Comparison of ENCODE assay signal across 17 mouse cellular contexts in the genomic region with DNA sequence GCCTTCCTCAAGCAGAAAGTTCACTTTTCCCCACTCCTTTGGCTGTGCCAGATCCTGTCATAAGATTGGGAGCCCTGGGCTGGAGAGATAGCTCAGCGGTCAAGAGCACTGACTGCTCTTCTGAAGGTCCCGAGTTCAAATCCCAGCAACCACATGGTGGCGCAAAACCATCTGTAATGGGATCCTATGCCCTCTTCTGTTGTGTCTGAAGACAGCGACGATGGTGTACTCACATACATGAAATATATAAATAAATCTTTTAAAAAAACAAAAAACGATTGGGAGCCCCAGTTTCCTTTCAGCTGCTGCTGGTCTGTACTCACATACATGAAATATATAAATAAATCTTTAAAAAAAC. TPM values are rescaled to one million over a fixed set of nuclear protein-coding genes. Genes with fewer than 3 reads are reported as not detected.
DNase-seq lines count a peak whose midpoint lies in the region; TF ChIP-seq lines count a peak whose summit lies in the region.
"Had no signal": no experiment of that assay in that cellular context is flagged by ENCODE, and none has a peak within 500 bp of the region (broad histone marks: within the 10 kb centered on the region; RNA-seq: fewer than 3 reads in every experiment).

No protein-coding gene starts in this region.

- intact Hi-C loops in gastrocnemius, adult 2 months (cut with DNase I): loop anchor here (2.0 kb wide), 1 partner anchor 66 kb away; no protein-coding TSS in a partner anchor
- intact Hi-C loops in gastrocnemius, postnatal 14 days (cut with DNase I; ENCODE audit: low total_unique reads): loop anchor here (5.0 kb wide), 1 partner anchor 63 kb away; no protein-coding TSS in a partner anchor
- intact Hi-C loops in left cerebral cortex, adult 2 months (cut with DNase I): no loop called here

- peak; percentile 36; the same call in 1 of the 2 replicates for TF ChIP-seq CTCF in gastrocnemius, adult 2 months (IDR thresholded peaks at IDR 0.05)
- peak; percentile 15 for TF ChIP-seq CTCF in left cerebral cortex, adult 2 months (IDR thresholded peaks at IDR 0.05)
- TF ChIP-seq CTCF in MEL (IDR thresholded peaks at IDR 0.05 in 2 of 3, conservative IDR thresholded peaks at IDR 0.05 in 1 of 3; ENCODE audit: control insufficient read depth in 1 of 3, insufficient read depth in 1 of 3, low read depth in 2 of 3, low read length in 3 of 3, poor library complexity in 1 of 3, severe bottlenecking in 1 of 3): peak in 2 of 3 experiments; percentile 10 to 18; a peak in 1 of 6 replicates

- no peaks in the 10 kb centered on the region for H3K79me2 ChIP-seq in MEL (ENCODE audit: control insufficient read depth, insufficient read depth, low read length, poor library complexity)

- no peak overlapping the region for H3K4me3 ChIP-seq in gastrocnemius, adult 2 months
- no peak overlapping the region for H3K4me3 ChIP-seq in left cerebral cortex, adult 2 months
- H3K4me3 ChIP-seq in MEL (ENCODE audit: control insufficient read depth in 1 of 2, insufficient read depth in 1 of 2, low read depth in 2 of 2, low read length in 2 of 2): no peak overlapping the region
- H3K4me3 ChIP-seq: heart, embryonic 10.5 days; intestine, embryonic 15.5 days; limb, embryonic 12.5 days; liver, embryonic 13.5 days; megakaryocyte, embryonic 14.5 days; midbrain, embryonic 13.5 days had no signal

- no peaks in the 10 kb centered on the region for H3K9me3 ChIP-seq in MEL (replicated peaks; ENCODE audit: insufficient read depth, low read length)
- H3K9me3 ChIP-seq: heart, embryonic 10.5 days; intestine, embryonic 15.5 days; limb, embryonic 12.5 days; liver, embryonic 13.5 days; megakaryocyte, embryonic 14.5 days; midbrain, embryonic 13.5 days had no signal

- H3K27me3 ChIP-seq in MEL (ENCODE audit: control insufficient read depth in 1 of 2, insufficient read depth in 2 of 2, low read length in 2 of 2): no peaks in the 10 kb centered on the region
- H3K27me3 ChIP-seq: intestine, embryonic 15.5 days; limb, embryonic 12.5 days; liver, embryonic 13.5 days; midbrain, embryonic 13.5 days had no signal

- no peak; the same call in 1 of the 2 replicates for TF ChIP-seq RAD21 in MEL (IDR thresholded peaks at IDR 0.05; ENCODE audit: low read depth, low read length)

- H3K36me3 ChIP-seq in MEL (ENCODE audit: control insufficient read depth in 1 of 2, insufficient read depth in 2 of 2, low read length in 2 of 2): no peaks in the 10 kb centered on the region
- H3K36me3 ChIP-seq: liver, embryonic 13.5 days had no signal

- H3K4me1 ChIP-seq in MEL (ENCODE audit: control insufficient read depth in 1 of 2, insufficient read depth in 2 of 2, low read length in 2 of 2): no peaks in the 10 kb centered on the region
- H3K4me1 ChIP-seq: heart, embryonic 10.5 days; intestine, embryonic 15.5 days; limb, embryonic 12.5 days; liver, embryonic 13.5 days; midbrain, embryonic 13.5 days had no signal

- TF ChIP-seq EP300 in MEL (IDR thresholded peaks at IDR 0.05; ENCODE audit: low read depth in 1 of 2, low read length in 2 of 2): no peak

- DNase-seq in gastrocnemius, adult 2 months: no peak
- no peak for DNase-seq in gastrocnemius, postnatal 14 days
- DNase-seq in left cerebral cortex, adult 2 months (ENCODE audit: extremely low spot score in 1 of 2, low spot score in 2 of 2): no peak
- no peak for DNase-seq in left cerebral cortex, adult 8-10 months (ENCODE audit: low spot score in 2 of 2)
- peak; percentile 75 for DNase-seq in 3T3-L1 (ENCODE audit: low read depth, low spot score)
- no peak for DNase-seq in MEL (ENCODE audit: low read depth, low spot score)
- DNase-seq in adrenal gland, postnatal 10 days: no peak
- DNase-seq: cerebellum, adult 11 months; heart, postnatal 4 days; liver, embryonic 13.5 days; lung, postnatal 14 days; thymus, adult 2 months had no signal

- H3K27ac ChIP-seq in gastrocnemius, adult 2 months: no peak overlapping the region; the same call in 1 of the 2 replicates
- H3K27ac ChIP-seq in left cerebral cortex, adult 2 months: no peak overlapping the region
- no peak overlapping the region for H3K27ac ChIP-seq in MEL (ENCODE audit: control insufficient read depth, low read depth, low read length)
- H3K27ac ChIP-seq: heart, embryonic 10.5 days; intestine, embryonic 15.5 days; limb, embryonic 12.5 days; liver, embryonic 13.5 days; midbrain, embryonic 13.5 days had no signal

- no peak for TF ChIP-seq POLR2A in MEL (IDR thresholded peaks at IDR 0.05; ENCODE audit: control insufficient read depth in 1 of 2, insufficient read depth in 1 of 2, low read depth in 1 of 2, low read length in 2 of 2, poor library complexity in 1 of 2)

- no peak overlapping the region for H3K9ac ChIP-seq in MEL (ENCODE audit: control insufficient read depth, low read depth, low read length, poor library complexity, severe bottlenecking)
- H3K9ac ChIP-seq: intestine, embryonic 15.5 days; limb, embryonic 12.5 days; liver, embryonic 13.5 days; midbrain, embryonic 13.5 days had no signal

TF ChIP-seq in MEL, 35 proteins besides CTCF, POLR2A, EP300 and RAD21:
- TF ChIP-seq GATA1 (IDR thresholded peaks at IDR 0.05; ENCODE audit: low read depth, low read length) (no peak), SIN3A (IDR thresholded peaks at IDR 0.05; ENCODE audit: low read length) (no peak), MAFK (IDR thresholded peaks at IDR 0.05; ENCODE audit: borderline replicate concordance, low read depth, low read length) (no peak), BHLHE40 (IDR thresholded peaks at IDR 0.05; ENCODE audit: borderline replicate concordance, low read depth, low read length) (no peak), ETS1 (IDR thresholded peaks at IDR 0.05; ENCODE audit: low read depth, low read length) (no peak)

RNA-seq across cellular contexts. Expression of a gene that starts 13.4 kb away (rescaled TPM):
- total RNA-seq in gastrocnemius, adult 2 months (2021): 100 to 1,000 TPM in 1 of 2 experiments, 10 to 100 TPM in 1; 99.5 to 121 TPM
- 10 to 100 TPM; 95.7 to 97.3 TPM for total RNA-seq in gastrocnemius, postnatal 14 days (2021)
- 100 to 1,000 TPM in 1 of 2 experiments, 10 to 100 TPM in 1; 96.4 to 101 TPM for total RNA-seq in left cerebral cortex, adult 2 months (2021)
- total RNA-seq in left cerebral cortex, adult 8-10 months (2022): 100 to 1,000 TPM; 107 to 109 (median 108) TPM
- total RNA-seq in MEL (2012; rRNA removed): 287 and 295 TPM in 2 replicates
- 100 to 1,000 TPM in 1 of 2 experiments, not detected in 1; 312 TPM for polyA plus RNA-seq in MEL (2012; ENCODE audit: insufficient read depth in 1 of 2, insufficient read length in 2 of 2, low read depth in 1 of 2, low replicate concordance in 2 of 2, missing spikeins in 1 of 2)
- total RNA-seq in adrenal gland, postnatal 10 days (2021): 100 to 1,000 TPM; 102 to 111 TPM

RNA-seq across cellular contexts. Expression of a gene that starts 40.9 kb away (rescaled TPM):
- total RNA-seq in gastrocnemius, adult 2 months (2021): 10 to 100 TPM; 10.5 to 14.8 TPM
- 10 to 100 TPM; 17.9 to 18.0 TPM for total RNA-seq in gastrocnemius, postnatal 14 days (2021)
- total RNA-seq in left cerebral cortex, adult 2 months (2021): 10 to 100 TPM in 1 of 2 experiments, 1 to 10 TPM in 1; 9.5 to 11.2 TPM
- total RNA-seq in left cerebral cortex, adult 8-10 months (2022): 10 to 100 TPM in 1 of 4 experiments, 1 to 10 TPM in 3; 5.9 to 11.1 (median 7.3) TPM
- total RNA-seq in MEL (2012; rRNA removed): 4.5 and 6.1 TPM in 2 replicates
- 10 to 100 TPM in 1 of 2 experiments, not detected in 1; 14.6 TPM for polyA plus RNA-seq in MEL (2012; ENCODE audit: insufficient read depth in 1 of 2, insufficient read length in 2 of 2, low read depth in 1 of 2, low replicate concordance in 2 of 2, missing spikeins in 1 of 2)
- total RNA-seq in adrenal gland, postnatal 10 days (2021): 10 to 100 TPM; 35.6 to 39.0 TPM
